Mouse (Mus musculus) embryo, embryonic 11 days (tissue): ENCODE results near the gene Tbc1d2b.

Source experiments
- DNase-seq: peaks from one replicate; pipeline ENCODE4 v3.0.0-alpha.2; 2015

Tbc1d2b gene

GRCm38 (mm10) chr9:90270193-90270943 is at the start of gene Tbc1d2b:
Gene Tbc1d2b (minus strand): TSS chr9:90270804.
- DNase-seq, result peak; percentile 87

- DNase-seq, result peak; percentile 29
Observed at GRCm38 (mm10) chr9:90316300-90316699, 45.7 kb upstream of the Tbc1d2b start.

- DNase-seq, result no peak
Observed at GRCm38 (mm10) chr9:90315662-90316061, 45.1 kb upstream of the Tbc1d2b start.

- DNase-seq, result no peak
Observed at GRCm38 (mm10) chr9:90304254-90304653, 33.6 kb upstream of the Tbc1d2b start.

GRCm38 (mm10) chr9:90303101-90303835 is 32.7 kb upstream of the Tbc1d2b start:
- no peak for DNase-seq

GRCm38 (mm10) chr9:90302670-90303069 is 32.1 kb upstream of the Tbc1d2b start:
- DNase-seq, result no peak

GRCm38 (mm10) chr9:90301081-90301688 is 30.6 kb upstream of the Tbc1d2b start:
- DNase-seq, result no peak

- no peak for DNase-seq
Observed at GRCm38 (mm10) chr9:90297637-90298036, 27.0 kb upstream of the Tbc1d2b start.

- DNase-seq, result no peak
Observed at GRCm38 (mm10) chr9:90293641-90294398, 23.2 kb upstream of the Tbc1d2b start.

- DNase-seq, result no peak
Observed at GRCm38 (mm10) chr9:90278397-90278796, 7.8 kb upstream of the Tbc1d2b start.

GRCm38 (mm10) chr9:90277884-90278283 is 7.3 kb upstream of the Tbc1d2b start:
- DNase-seq, result no peak

- no peak for DNase-seq
Observed at GRCm38 (mm10) chr9:90276779-90277178, 6.2 kb upstream of the Tbc1d2b start.

GRCm38 (mm10) chr9:90275906-90276305 is 5.3 kb upstream of the Tbc1d2b start:
- DNase-seq, result no peak

GRCm38 (mm10) chr9:90275500-90275899 is 4.9 kb upstream of the Tbc1d2b start:
- DNase-seq, result no peak

- no peak for DNase-seq
Observed at GRCm38 (mm10) chr9:90274516-90274915, 3.9 kb upstream of the Tbc1d2b start.

GRCm38 (mm10) chr9:90272346-90272745 is 1.7 kb upstream of the Tbc1d2b start:
- DNase-seq, result no peak

- no peak for DNase-seq
Observed at GRCm38 (mm10) chr9:90271541-90272090, 1.0 kb upstream of the Tbc1d2b start.

- no peak for DNase-seq
Observed at GRCm38 (mm10) chr9:90270944-90271295, 316 bp upstream of the Tbc1d2b start.

- DNase-seq, result peak; percentile 37
Observed at GRCm38 (mm10) chr9:90269011-90269681, 1.5 kb downstream of the Tbc1d2b start.

- DNase-seq, result no peak
Observed at GRCm38 (mm10) chr9:90266926-90267325, 3.7 kb downstream of the Tbc1d2b start.

GRCm38 (mm10) chr9:90266059-90266458 is 4.5 kb downstream of the Tbc1d2b start:
- DNase-seq, result no peak

- no peak for DNase-seq
Observed at GRCm38 (mm10) chr9:90265322-90266039, 5.1 kb downstream of the Tbc1d2b start.
